Mouse (Mus musculus) embryonic fibroblast, embryonic 13.5 days (primary cell): ENCODE measurements at regions not wholly inside any gene's neighbourhood (a gene's known extent, or its start where the extent isn't known, plus 50 kb on each side); places are given as distances from the start of the nearest gene placed in this dataset.
A peak's percentile ranks its signal among the peaks of the same experiment; 100 is the strongest.

Experiments used
- H3K27ac ChIP-seq: 2 replicates; pipeline ENCODE4 v1.5.1; 2012; ENCODE audit warnings: low read length, control low read depth, inconsistent platforms; ENCODE audit not compliant: insufficient read depth
- H3K4me1 ChIP-seq: 2 replicates; pipeline ENCODE4 v1.6.1; 2011; ENCODE audit warnings: low read length; ENCODE audit not compliant: control insufficient read depth, insufficient read depth
- H3K4me3 ChIP-seq: 2 replicates; pipeline ENCODE4 v1.5.1; 2011; ENCODE audit warnings: mild to moderate bottlenecking, control low read depth, low read length; ENCODE audit not compliant: insufficient read depth
- CTCF ChIP-seq: IDR thresholded peaks from 2 replicates; pipeline ENCODE4 v1.5.1; 2011; ENCODE audit warnings: mild to moderate bottlenecking, control low read depth, low read length, moderate library complexity, borderline replicate concordance; ENCODE audit not compliant: insufficient read depth
- POLR2A ChIP-seq: IDR thresholded peaks from 2 replicates; pipeline ENCODE4 v1.6.1; 2011; ENCODE audit warnings: low read depth, mild to moderate bottlenecking, control low read depth, low read length, moderate library complexity

DNA sequence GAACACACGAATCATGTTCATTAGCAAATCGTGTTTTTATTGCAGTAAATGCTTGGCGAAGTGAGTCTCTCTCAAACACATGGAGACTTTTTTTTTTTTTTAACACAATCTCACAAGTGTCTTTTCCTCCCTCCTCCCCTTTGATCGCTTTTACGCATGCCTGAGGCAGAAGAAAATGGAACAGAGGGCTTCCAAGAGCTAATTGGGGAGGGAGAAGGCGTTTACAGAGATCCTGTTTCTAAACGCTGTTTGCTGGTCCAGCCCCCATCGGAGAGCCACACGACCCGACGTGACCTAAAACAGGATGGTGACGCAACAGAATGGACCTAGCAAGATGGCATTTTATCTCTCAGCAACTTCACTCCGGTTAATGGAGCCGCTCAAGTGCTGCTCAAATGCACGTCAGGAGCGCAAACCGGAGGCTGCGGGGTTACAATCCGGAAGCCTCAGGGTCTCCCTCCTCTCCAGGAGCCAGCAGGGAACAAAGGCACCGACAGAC is 73.0 kb upstream of the Zfp217 start:
- H3K27ac ChIP-seq, result peak overlapping the region; percentile 25
- no peak overlapping the region for H3K4me3 ChIP-seq
- TF ChIP-seq POLR2A (no peak), CTCF (no peak)
- peaks cover 16% of the 10 kb centered on the region for H3K4me1 ChIP-seq

- H3K4me3 ChIP-seq, result no peak overlapping the region
- no peak for TF ChIP-seq CTCF
- TF ChIP-seq POLR2A, result no peak
- peak overlapping the region; percentile 61 for H3K27ac ChIP-seq
- peaks cover 16% of the 10 kb centered on the region for H3K4me1 ChIP-seq
Measured at GRCm38 (mm10) chr2:170220443-170220842, 72.5 kb upstream of the Zfp217 start.

DNA sequence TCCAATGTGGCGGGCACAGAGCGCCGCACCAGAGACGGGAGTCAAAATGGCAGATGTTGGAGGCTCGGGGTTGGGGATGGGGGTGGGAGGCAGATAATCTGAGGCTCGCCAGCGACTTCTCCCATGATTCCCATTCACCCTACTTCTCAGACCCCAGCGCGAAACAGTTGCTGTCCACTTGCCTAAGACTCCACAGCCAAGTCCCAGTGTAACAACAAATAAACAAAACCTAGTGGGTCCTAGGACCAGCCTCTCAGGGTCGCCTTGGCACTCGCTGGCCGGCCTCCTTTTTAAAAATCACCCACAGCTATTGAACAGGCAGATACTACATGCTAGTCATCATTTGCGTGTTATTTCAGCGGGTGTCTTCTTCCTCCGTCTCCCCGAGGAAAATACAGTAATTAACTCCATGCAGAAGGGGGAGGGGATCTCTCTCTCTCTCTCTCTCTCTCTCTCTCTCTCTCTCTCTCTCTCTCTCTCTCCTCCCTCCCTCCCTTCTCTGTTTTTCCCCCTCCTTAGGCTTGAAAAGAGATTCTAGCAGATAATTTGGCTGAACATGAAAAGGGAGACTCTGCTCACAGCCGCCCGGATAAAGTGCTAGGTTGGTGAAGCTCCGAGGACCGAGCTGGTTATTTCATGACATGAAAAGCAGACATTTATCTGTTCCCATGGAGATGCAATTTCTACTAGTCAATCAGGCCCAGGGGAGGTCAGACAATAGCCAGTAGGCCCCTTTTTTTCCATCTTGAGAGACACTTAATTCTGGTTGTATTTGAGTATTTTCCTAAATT is 71.9 kb upstream of the Zfp217 start:
- H3K27ac ChIP-seq, result peak overlapping the region; percentile 61
- no peak for TF ChIP-seq POLR2A
- TF ChIP-seq CTCF, result no peak
- H3K4me1 ChIP-seq, result peaks cover 16% of the 10 kb centered on the region
- H3K4me3 ChIP-seq, result peak overlapping the region; percentile 21

GRCm38 (mm10) chr2:170219161-170219581 is 71.3 kb upstream of the Zfp217 start:
- Histone ChIP-seq H3K4me1 (peaks cover 16% of the 10 kb centered on the region), H3K4me3 (peak overlapping the region; percentile 21), H3K27ac (peak overlapping the region; percentile 61)
- TF ChIP-seq CTCF, result no peak
- no peak for TF ChIP-seq POLR2A

DNA sequence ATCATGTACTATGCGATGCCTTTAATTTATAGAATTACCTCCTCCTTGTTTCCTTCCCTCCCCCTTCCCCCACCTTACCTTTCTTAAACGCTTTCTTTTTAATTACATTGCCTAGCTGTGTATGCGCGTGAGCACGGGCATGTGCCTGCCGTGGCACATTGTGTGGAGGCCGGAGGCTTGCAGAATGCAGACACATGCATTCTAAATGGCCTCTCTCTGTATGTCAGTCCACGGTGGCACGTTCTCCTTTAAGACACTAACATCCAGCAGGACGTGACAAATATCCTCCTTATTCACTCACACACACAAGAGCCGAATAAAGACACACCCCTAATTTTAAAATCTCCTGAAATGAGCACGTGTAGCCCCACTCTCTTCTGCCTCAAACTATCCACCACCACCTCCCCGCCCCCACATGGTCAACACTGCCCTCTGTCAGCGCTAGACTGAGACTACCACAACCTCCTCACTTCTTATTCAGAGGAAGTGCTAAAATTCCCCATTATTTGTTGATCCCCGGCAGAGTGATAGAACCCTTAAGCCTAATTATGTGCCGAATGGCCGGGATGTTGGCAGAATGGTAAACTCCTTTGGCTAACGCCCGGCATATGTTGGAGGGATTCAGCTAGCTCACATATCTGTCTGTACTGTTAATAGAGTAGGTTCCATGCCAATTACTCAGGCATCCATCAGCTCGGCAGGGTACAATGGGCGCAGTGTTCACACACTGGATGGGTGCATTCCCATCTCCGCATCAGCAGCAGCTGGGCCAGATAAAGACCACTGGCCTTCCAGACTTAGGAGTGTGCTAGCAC is 70.5 kb upstream of the Zfp217 start:
- Histone ChIP-seq H3K4me1 (peaks cover 16% of the 10 kb centered on the region), H3K4me3 (no peak overlapping the region), H3K27ac (peak overlapping the region; percentile 42; the same call in 1 of the 2 replicates)
- no peak for TF ChIP-seq POLR2A
- TF ChIP-seq CTCF, result no peak

DNA sequence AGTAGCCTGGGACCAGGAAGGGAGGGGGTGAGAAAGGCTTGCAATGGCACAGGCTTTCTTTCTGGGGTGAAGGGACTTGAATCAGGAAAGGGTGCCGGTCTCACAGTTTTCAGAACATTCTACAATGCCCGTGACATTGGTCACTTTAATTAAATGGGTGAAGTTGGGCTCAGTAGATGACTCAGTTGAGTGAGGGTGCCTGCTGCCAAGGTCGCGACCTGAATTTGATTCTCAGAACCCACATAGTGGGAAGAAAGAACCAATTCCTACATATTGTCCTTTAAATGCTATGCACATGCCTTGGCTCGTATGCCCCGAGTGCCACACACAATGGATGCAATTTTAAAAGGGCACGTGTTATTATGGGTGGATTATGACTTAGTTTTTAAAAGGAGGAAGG is 68.4 kb upstream of the Zfp217 start:
- Histone ChIP-seq H3K4me3 (no peak overlapping the region), H3K27ac (no peak overlapping the region), H3K4me1 (peaks cover 13% of the 10 kb centered on the region)
- TF ChIP-seq POLR2A, result no peak
- no peak for TF ChIP-seq CTCF

GRCm38 (mm10) chr2:170209121-170209520 is 61.2 kb upstream of the Zfp217 start:
- H3K4me3 ChIP-seq, result no peak overlapping the region
- H3K4me1 ChIP-seq, result peaks cover 6% of the 10 kb centered on the region; the same call in 1 of the 2 replicates
- no peak overlapping the region for H3K27ac ChIP-seq
- TF ChIP-seq CTCF (no peak), POLR2A (no peak)

DNA sequence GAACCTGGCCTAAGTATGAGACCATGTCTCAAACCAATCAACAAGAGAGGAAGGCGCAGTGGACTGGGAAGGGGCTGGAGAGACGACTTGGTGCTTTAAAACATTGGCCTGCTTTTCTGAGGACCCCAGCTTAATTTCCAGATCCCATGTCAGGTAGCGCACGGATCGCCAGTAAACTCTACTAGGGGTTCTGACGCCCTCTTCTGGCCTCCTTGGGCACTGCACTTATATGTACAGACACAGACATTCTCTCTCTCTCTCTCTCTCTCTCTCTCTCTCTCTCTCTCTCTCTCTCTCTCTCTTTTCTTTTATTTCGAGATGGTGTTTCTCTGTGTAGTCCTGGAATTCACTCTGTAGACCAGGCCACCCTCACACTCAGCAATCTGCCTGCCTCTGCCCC is 60.0 kb upstream of the Zfp217 start:
- H3K4me1 ChIP-seq, result peaks cover 6% of the 10 kb centered on the region; the same call in 1 of the 2 replicates
- TF ChIP-seq CTCF, result no peak
- no peak overlapping the region for H3K27ac ChIP-seq
- no peak overlapping the region for H3K4me3 ChIP-seq

GRCm38 (mm10) chr2:170207395-170207794 is 59.5 kb upstream of the Zfp217 start:
- Histone ChIP-seq H3K27ac (no peak overlapping the region), H3K4me3 (no peak overlapping the region), H3K4me1 (peaks cover 6% of the 10 kb centered on the region; the same call in 1 of the 2 replicates)
- no peak for TF ChIP-seq POLR2A
- no peak for TF ChIP-seq CTCF

DNA sequence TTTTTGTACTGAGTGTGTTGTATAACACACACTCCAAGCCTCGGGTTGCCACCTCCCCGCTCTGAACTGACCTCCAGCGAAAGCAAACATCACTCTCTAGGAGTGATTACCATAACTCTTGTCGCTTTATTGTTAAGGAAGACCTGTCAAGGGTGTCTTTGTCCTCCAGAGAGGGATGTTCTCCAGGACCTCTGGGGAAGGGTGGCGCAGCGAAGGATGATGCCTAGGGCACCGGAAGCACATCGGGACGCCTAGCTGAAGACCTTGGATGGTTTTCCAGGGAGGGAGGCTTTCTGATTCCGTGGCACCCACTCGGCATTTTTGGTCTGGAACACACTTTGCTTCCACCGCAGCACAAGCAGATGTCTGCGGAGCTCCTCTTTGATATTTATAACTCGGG is 59.0 kb upstream of the Zfp217 start:
- Histone ChIP-seq H3K4me3 (no peak overlapping the region), H3K27ac (no peak overlapping the region), H3K4me1 (peaks cover 6% of the 10 kb centered on the region; the same call in 1 of the 2 replicates)
- TF ChIP-seq POLR2A (no peak), CTCF (no peak)
